Mouse (Mus musculus): Measurements from ENCODE around the gene Actl10.

GRCm38 (mm10) chr2:154539720-154540119 is 11.9 kb upstream of the Actl10 start:
- TF ChIP-seq GATA1 (IDR thresholded peaks at IDR 0.05; ENCODE audit: borderline replicate concordance, low read length) (no peak), FLI1 (IDR thresholded peaks at IDR 0.05; ENCODE audit: low read length) (no peak)

Data from megakaryocyte, embryonic 14.5 days (primary cell).